Mouse (Mus musculus) megakaryocyte progenitor cell, adult 5-6 weeks (primary cell): Measurements from ENCODE around the gene Gm4302. TPM values are rescaled to one million over a fixed set of nuclear protein-coding genes. Genes with fewer than 3 reads are reported as not detected.
"Not testable (repeated sequence)": the region's sequence is repeated elsewhere in the genome, so short reads cannot be mapped to it uniquely, and the experiment has no call there.

ENCODE experiments used
- ATAC-seq: replicated peaks from 2 replicates; pipeline ENCODE4 v1.8.0; 2016; ENCODE audit warnings: mild to moderate bottlenecking, moderate TSS enrichment, inconsistent platforms; ENCODE audit not compliant: poor library complexity
- total RNA-seq, 2 experiments: library from RNA; stranded (forward) in 1 of 2; stranded (reverse) in 1 of 2; fragments of 157-497, 149-512 nt in 1 of 2; fragments of 200-1000 nt in 1 of 2; gene quantifications; 2 replicates each; pipeline versions ENCODE4 v1.2.3 to v1.2.4; 2015 to 2017

The Gm4302 gene
- not detected in 2 replicates for total RNA-seq (2015)
- not detected in 2 replicates for total RNA-seq (2017)

- ATAC-seq, result not testable (repeated sequence)
Observed at GRCm38 (mm10) chr10:100340536-100340935, at the start of gene Gm4302. Gene Gm4302 (plus strand): TSS chr10:100340836.

DNA sequence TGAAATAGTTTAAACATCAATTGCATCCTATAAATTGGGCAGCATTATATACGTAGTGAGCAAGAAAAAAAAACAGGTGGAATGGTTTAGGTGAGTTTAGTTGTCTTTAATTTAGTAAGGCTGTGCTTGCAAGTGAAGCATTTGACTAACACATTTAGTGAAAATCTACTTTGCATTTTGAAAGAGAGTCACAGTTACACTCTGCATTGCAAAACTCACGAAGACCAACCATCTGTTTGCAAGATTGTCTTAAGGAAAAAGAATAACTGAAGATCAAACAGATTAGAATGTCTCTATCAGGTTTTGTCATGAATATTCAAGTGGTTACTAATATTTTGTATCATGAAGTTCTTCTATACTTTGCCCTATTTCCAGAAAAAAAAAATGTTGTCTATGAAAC is 44.5 kb upstream of the Gm4302 start:
- ATAC-seq, result no peak

DNA sequence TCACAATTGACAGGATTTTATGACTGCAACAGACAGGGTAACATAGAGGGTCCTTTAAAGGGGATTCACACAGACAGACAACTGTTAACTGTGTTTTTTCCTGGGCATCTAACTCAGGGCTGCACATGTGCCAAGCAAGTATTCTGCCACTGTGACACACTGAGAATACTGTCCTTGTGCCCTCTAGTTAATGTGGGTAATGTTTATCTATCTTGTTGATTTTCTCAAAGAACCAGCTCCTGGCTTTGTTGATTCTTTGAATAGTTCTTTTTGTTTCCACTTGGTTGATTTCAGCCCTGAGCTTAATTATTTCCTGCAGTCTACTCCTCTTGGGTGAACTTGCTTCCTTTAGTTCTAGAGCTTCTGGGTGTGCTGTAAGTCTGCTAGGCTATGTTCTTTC is 40.5 kb upstream of the Gm4302 start:
- not testable (repeated sequence) for ATAC-seq

- ATAC-seq, result not testable (repeated sequence)
Observed at GRCm38 (mm10) chr10:100335376-100335775, 5.3 kb upstream of the Gm4302 start, which contains the start of gene Gm4301. Gene Gm4301 (plus strand): TSS chr10:100335676.

GRCm38 (mm10) chr10:100345672-100346071 is 5.0 kb downstream of the Gm4302 start, which contains the start of gene Gm4303:
Gene Gm4303 (plus strand): TSS chr10:100345972.
- ATAC-seq, result not testable (repeated sequence)

- ATAC-seq, result not testable (repeated sequence)
Observed at GRCm38 (mm10) chr10:100350793-100351192, 10.2 kb downstream of the Gm4302 start, which contains the start of gene Gm4305. Gene Gm4305 (plus strand): TSS chr10:100351093.

GRCm38 (mm10) chr10:100356841-100357240 is 16.2 kb downstream of the Gm4302 start:
- ATAC-seq, result not testable (repeated sequence)

DNA sequence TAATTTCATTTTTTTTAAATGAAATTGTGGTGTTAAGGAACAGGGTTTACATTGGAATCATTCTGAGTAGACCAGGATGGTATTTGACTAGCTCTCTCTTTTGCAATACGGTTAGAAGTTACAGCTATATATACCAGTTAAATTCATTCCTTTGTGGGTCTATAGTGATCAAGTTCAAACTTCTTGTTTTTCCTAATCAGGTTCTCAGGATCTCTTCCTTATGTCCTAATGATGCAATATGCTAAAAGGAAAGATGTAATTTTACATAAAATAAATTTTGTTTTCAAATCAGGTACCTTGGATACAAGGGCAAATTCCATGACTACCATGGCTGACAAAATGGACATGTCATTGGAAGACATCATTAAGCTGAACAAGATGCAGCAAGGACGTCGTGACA is 20.4 kb downstream of the Gm4302 start, which contains the start of gene Gm4307:
Gene Gm4307, plus strand, starts transcription at position 301 of the 400 bp plus-strand sequence.
- ATAC-seq, result not testable (repeated sequence)

DNA sequence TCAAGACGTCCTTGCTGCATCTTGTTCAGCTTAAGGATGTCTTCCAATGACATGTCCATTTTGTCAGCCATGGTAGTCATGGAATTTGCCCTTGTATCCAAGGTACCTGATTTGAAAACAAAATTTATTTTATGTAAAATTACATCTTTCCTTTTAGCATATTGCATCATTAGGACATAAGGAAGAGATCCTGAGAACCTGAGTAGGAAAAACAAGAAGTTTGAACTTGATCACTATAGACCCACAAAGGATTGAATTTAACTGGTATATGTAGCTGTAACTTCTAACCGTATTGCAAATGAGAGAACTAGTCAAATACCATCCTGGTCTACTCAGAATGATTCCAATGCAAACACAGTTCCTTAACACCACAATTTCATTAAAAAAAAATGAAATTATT is 41.8 kb downstream of the Gm4302 start, which contains the start of gene Gm4312:
Gene Gm4312, minus strand, starts transcription at position 101 of the 400 bp plus-strand sequence.
- not testable (repeated sequence) for ATAC-seq

Other genes starting within 250 kb of the Gm4302 start
- gene Gm4301, start 5.2 kb upstream of the Gm4302 start, total RNA-seq (2015), result not detected in 2 replicates
- gene Gm4301, start 5.2 kb upstream of the Gm4302 start, total RNA-seq (2017), result not detected in 2 replicates
- not detected in 2 replicates for gene Gm4303, start 5.1 kb downstream of the Gm4302 start, total RNA-seq (2015)
- gene Gm4303, start 5.1 kb downstream of the Gm4302 start, total RNA-seq (2017), result not detected in 2 replicates
- gene Gm4305, start 10.3 kb downstream of the Gm4302 start, total RNA-seq (2015), result not detected in 2 replicates
- gene Gm4305, start 10.3 kb downstream of the Gm4302 start, total RNA-seq (2017), result not detected in 2 replicates
- not detected in 2 replicates for gene Gm4307, start 20.5 kb downstream of the Gm4302 start, total RNA-seq (2015)
- not detected in 2 replicates for gene Gm4307, start 20.5 kb downstream of the Gm4302 start, total RNA-seq (2017)
- gene Gm4312, start 41.7 kb downstream of the Gm4302 start, total RNA-seq (2015), result not detected in 2 replicates
- not detected in 2 replicates for gene Gm4312, start 41.7 kb downstream of the Gm4302 start, total RNA-seq (2017)
- 22.8 and 26.0 TPM in 2 replicates for gene Tmtc3, start 146.5 kb downstream of the Gm4302 start, total RNA-seq (2015)
- gene Tmtc3, start 146.5 kb downstream of the Gm4302 start, total RNA-seq (2017), result 4.8 and 6.6 TPM in 2 replicates
- 9.3 and 19.4 TPM in 2 replicates for gene Cep290, start 146.7 kb downstream of the Gm4302 start, total RNA-seq (2015)
- 9.3 and 13.5 TPM in 2 replicates for gene Cep290, start 146.7 kb downstream of the Gm4302 start, total RNA-seq (2017)
- gene 4930430F08Rik, start 249.6 kb downstream of the Gm4302 start, total RNA-seq (2015), result 11.4 and 13.3 TPM in 2 replicates
- gene 4930430F08Rik, start 249.6 kb downstream of the Gm4302 start, total RNA-seq (2017), result 11.6 and 12.2 TPM in 2 replicates
- not detected in 2 replicates for gene 1700017N19Rik, start 249.6 kb downstream of the Gm4302 start, total RNA-seq (2015)
- not detected in 2 replicates for gene 1700017N19Rik, start 249.6 kb downstream of the Gm4302 start, total RNA-seq (2017)